Mouse (Mus musculus) fibroblast of lung, adult 2 months (primary cell): ENCODE data around the gene Plet1.

Experiments
- DNase-seq: peaks from one replicate; pipeline ENCODE4 v3.0.0-alpha.2; 2011; ENCODE audit warnings: low read depth

Gene Plet1

GRCm38 (mm10) chr9:50494311-50494710 lies at the start of gene Plet1:
Gene Plet1, plus strand, starts transcription at chr9:50494525.
- DNase-seq, result no peak

GRCm38 (mm10) chr9:50449048-50449447 lies 45.3 kb upstream of the Plet1 start:
- no peak for DNase-seq

- DNase-seq, result no peak
Observed at GRCm38 (mm10) chr9:50451456-50452218, 42.7 kb upstream of the Plet1 start.

GRCm38 (mm10) chr9:50452303-50452775 lies 42.0 kb upstream of the Plet1 start:
- peak; percentile 49 for DNase-seq

GRCm38 (mm10) chr9:50457596-50457995 lies 36.7 kb upstream of the Plet1 start:
- DNase-seq, result no peak

- no peak for DNase-seq
Observed at GRCm38 (mm10) chr9:50459537-50459936, 34.8 kb upstream of the Plet1 start.

- peak; percentile 25 for DNase-seq
Observed at GRCm38 (mm10) chr9:50462494-50463204, 31.7 kb upstream of the Plet1 start.

GRCm38 (mm10) chr9:50463205-50463508 lies 31.2 kb upstream of the Plet1 start:
- no peak for DNase-seq

GRCm38 (mm10) chr9:50470377-50471100 lies 23.8 kb upstream of the Plet1 start:
- DNase-seq, result peak; percentile 58

- DNase-seq, result no peak
Observed at GRCm38 (mm10) chr9:50471181-50471901, 23.0 kb upstream of the Plet1 start.

- no peak for DNase-seq
Observed at GRCm38 (mm10) chr9:50475318-50475717, 19.0 kb upstream of the Plet1 start.

GRCm38 (mm10) chr9:50475745-50476144 lies 18.6 kb upstream of the Plet1 start:
- DNase-seq, result no peak

- DNase-seq, result peak; percentile 85
Observed at GRCm38 (mm10) chr9:50476651-50477050, 17.7 kb upstream of the Plet1 start.

- DNase-seq, result no peak
Observed at GRCm38 (mm10) chr9:50477270-50477669, 17.1 kb upstream of the Plet1 start.

GRCm38 (mm10) chr9:50478826-50479225 lies 15.5 kb upstream of the Plet1 start:
- peak; percentile 68 for DNase-seq

GRCm38 (mm10) chr9:50479476-50479875 lies 14.8 kb upstream of the Plet1 start:
- DNase-seq, result no peak

- DNase-seq, result no peak
Observed at GRCm38 (mm10) chr9:50482743-50483142, 11.6 kb upstream of the Plet1 start.

GRCm38 (mm10) chr9:50485521-50485920 lies 8.8 kb upstream of the Plet1 start:
- no peak for DNase-seq

- DNase-seq, result no peak
Observed at GRCm38 (mm10) chr9:50490836-50491235, 3.5 kb upstream of the Plet1 start.

- DNase-seq, result no peak
Observed at GRCm38 (mm10) chr9:50491531-50492045, 2.7 kb upstream of the Plet1 start.

GRCm38 (mm10) chr9:50493777-50494176 lies 548 bp upstream of the Plet1 start:
- no peak for DNase-seq
